Mouse (Mus musculus): ENCODE measurements around the gene Ccdc185. TPM values are rescaled to one million over a fixed set of nuclear protein-coding genes. Genes with fewer than 3 reads are reported as not detected.

Ccdc185 gene
- polyA plus RNA-seq, 1 experiment: 0.09 TPM

GRCm38 (mm10) chr1:182785504-182785903 is 36.5 kb upstream of the Ccdc185 start:
- Histone ChIP-seq H3K27me3 (replicated peaks; ENCODE audit: control insufficient read depth, insufficient read depth, low read length) (no peaks in the 10 kb centered on the region), H3K27ac (ENCODE audit: insufficient read depth, low read depth, low read length) (no peak overlapping the region), H3K4me1 (ENCODE audit: control insufficient read depth, insufficient read depth, low read length) (0 out of 2 replicates have a peak, but pooled peaks cover 4% of the 10 kb centered on the region), H3K4me3 (ENCODE audit: insufficient read depth, low read depth, low read length) (no peak overlapping the region), H3K36me3 (ENCODE audit: control insufficient read depth, insufficient read depth, low read length) (no peaks in the 10 kb centered on the region)
- WGBS: 50% methylated on average over 5 of the region's 5 CpGs
- DNase-seq: peak; percentile 27
- TF ChIP-seq CTCF (conservative IDR thresholded peaks at IDR 0.05; ENCODE audit: insufficient read depth, insufficient read length, low read depth, low read length): no peak
- no peak for TF ChIP-seq POLR2A (IDR thresholded peaks at IDR 0.05; ENCODE audit: low read depth, low read length)

- Histone ChIP-seq H3K27me3 (replicated peaks; ENCODE audit: control insufficient read depth, insufficient read depth, low read length) (no peaks in the 10 kb centered on the region), H3K36me3 (ENCODE audit: control insufficient read depth, insufficient read depth, low read length) (no peaks in the 10 kb centered on the region), H3K4me3 (ENCODE audit: insufficient read depth, low read depth, low read length) (no peak overlapping the region), H3K4me1 (ENCODE audit: control insufficient read depth, insufficient read depth, low read length) (0 out of 2 replicates have a peak, but pooled peaks cover 4% of the 10 kb centered on the region), H3K27ac (ENCODE audit: insufficient read depth, low read depth, low read length) (no peak overlapping the region)
- peak; percentile 24 for DNase-seq
- 64% methylated on average over 3 of the region's 3 CpGs for WGBS
- TF ChIP-seq CTCF (conservative IDR thresholded peaks at IDR 0.05; ENCODE audit: insufficient read depth, insufficient read length, low read depth, low read length) (no peak), POLR2A (IDR thresholded peaks at IDR 0.05; ENCODE audit: low read depth, low read length) (no peak)
Observed at GRCm38 (mm10) chr1:182784784-182785183, 35.8 kb upstream of the Ccdc185 start.

- Histone ChIP-seq H3K27ac (ENCODE audit: insufficient read depth, low read depth, low read length) (no peak overlapping the region), H3K4me1 (ENCODE audit: control insufficient read depth, insufficient read depth, low read length) (0 out of 2 replicates have a peak, but pooled peaks cover 4% of the 10 kb centered on the region), H3K36me3 (ENCODE audit: control insufficient read depth, insufficient read depth, low read length) (no peaks in the 10 kb centered on the region), H3K27me3 (replicated peaks; ENCODE audit: control insufficient read depth, insufficient read depth, low read length) (no peaks in the 10 kb centered on the region), H3K4me3 (ENCODE audit: insufficient read depth, low read depth, low read length) (no peak overlapping the region)
- 94% methylated on average over 7 of the region's 7 CpGs for WGBS
- DNase-seq: no peak
- TF ChIP-seq POLR2A (IDR thresholded peaks at IDR 0.05; ENCODE audit: low read depth, low read length) (no peak), CTCF (conservative IDR thresholded peaks at IDR 0.05; ENCODE audit: insufficient read depth, insufficient read length, low read depth, low read length) (no peak)
Observed at GRCm38 (mm10) chr1:182783774-182784173, 34.8 kb upstream of the Ccdc185 start.

- Histone ChIP-seq H3K36me3 (ENCODE audit: control insufficient read depth, insufficient read depth, low read length) (no peaks in the 10 kb centered on the region), H3K4me1 (ENCODE audit: control insufficient read depth, insufficient read depth, low read length) (no peaks in the 10 kb centered on the region), H3K27me3 (replicated peaks; ENCODE audit: control insufficient read depth, insufficient read depth, low read length) (no peaks in the 10 kb centered on the region), H3K4me3 (ENCODE audit: insufficient read depth, low read depth, low read length) (no peak overlapping the region), H3K27ac (ENCODE audit: insufficient read depth, low read depth, low read length) (no peak overlapping the region)
- no peak for DNase-seq
- 83% methylated on average over 6 of the region's 6 CpGs for WGBS
- TF ChIP-seq POLR2A (IDR thresholded peaks at IDR 0.05; ENCODE audit: low read depth, low read length) (no peak), CTCF (conservative IDR thresholded peaks at IDR 0.05; ENCODE audit: insufficient read depth, insufficient read length, low read depth, low read length) (no peak)
Observed at GRCm38 (mm10) chr1:182779024-182779520, 30.1 kb upstream of the Ccdc185 start.

GRCm38 (mm10) chr1:182778225-182778624 is 29.2 kb upstream of the Ccdc185 start:
- Histone ChIP-seq H3K4me3 (ENCODE audit: insufficient read depth, low read depth, low read length) (no peak overlapping the region), H3K36me3 (ENCODE audit: control insufficient read depth, insufficient read depth, low read length) (no peaks in the 10 kb centered on the region), H3K4me1 (ENCODE audit: control insufficient read depth, insufficient read depth, low read length) (no peaks in the 10 kb centered on the region), H3K27me3 (replicated peaks; ENCODE audit: control insufficient read depth, insufficient read depth, low read length) (no peaks in the 10 kb centered on the region), H3K27ac (ENCODE audit: insufficient read depth, low read depth, low read length) (no peak overlapping the region)
- 71% methylated on average over 13 of the region's 13 CpGs for WGBS
- TF ChIP-seq POLR2A (IDR thresholded peaks at IDR 0.05; ENCODE audit: low read depth, low read length) (no peak), CTCF (conservative IDR thresholded peaks at IDR 0.05; ENCODE audit: insufficient read depth, insufficient read length, low read depth, low read length) (no peak)
- DNase-seq: no peak

- DNase-seq: peak; percentile 6
- no peaks in the 10 kb centered on the region for H3K27me3 ChIP-seq (replicated peaks; ENCODE audit: control insufficient read depth, insufficient read depth, low read length)
- 48% methylated on average over 10 of the region's 10 CpGs for WGBS
- no peak overlapping the region for H3K4me3 ChIP-seq (ENCODE audit: insufficient read depth, low read depth, low read length)
- no peaks in the 10 kb centered on the region for H3K36me3 ChIP-seq (ENCODE audit: control insufficient read depth, insufficient read depth, low read length)
- no peaks in the 10 kb centered on the region for H3K4me1 ChIP-seq (ENCODE audit: control insufficient read depth, insufficient read depth, low read length)
- H3K27ac ChIP-seq (ENCODE audit: insufficient read depth, low read depth, low read length): no peak overlapping the region
- TF ChIP-seq POLR2A (IDR thresholded peaks at IDR 0.05; ENCODE audit: low read depth, low read length) (no peak), CTCF (conservative IDR thresholded peaks at IDR 0.05; ENCODE audit: insufficient read depth, insufficient read length, low read depth, low read length) (no peak)
Observed at GRCm38 (mm10) chr1:182776749-182777410, 27.9 kb upstream of the Ccdc185 start.

GRCm38 (mm10) chr1:182775576-182775975 is 26.6 kb upstream of the Ccdc185 start:
- H3K27me3 ChIP-seq (replicated peaks; ENCODE audit: control insufficient read depth, insufficient read depth, low read length): no peaks in the 10 kb centered on the region
- H3K4me3 ChIP-seq (ENCODE audit: insufficient read depth, low read depth, low read length): no peak overlapping the region
- H3K36me3 ChIP-seq (ENCODE audit: control insufficient read depth, insufficient read depth, low read length): no peaks in the 10 kb centered on the region
- no peaks in the 10 kb centered on the region for H3K4me1 ChIP-seq (ENCODE audit: control insufficient read depth, insufficient read depth, low read length)
- no peak for TF ChIP-seq POLR2A (IDR thresholded peaks at IDR 0.05; ENCODE audit: low read depth, low read length)
- TF ChIP-seq CTCF (conservative IDR thresholded peaks at IDR 0.05; ENCODE audit: insufficient read depth, insufficient read length, low read depth, low read length): no peak
- no peak overlapping the region for H3K27ac ChIP-seq (ENCODE audit: insufficient read depth, low read depth, low read length)
- DNase-seq: no peak
- 89% methylated on average over 7 of the region's 7 CpGs for WGBS

Data from kidney, adult 2 months (tissue).